Mouse (Mus musculus) intestine, embryonic 16.5 days (tissue): ENCODE measurements around the gene Clec3b. TPM values are rescaled to one million over a fixed set of nuclear protein-coding genes. Genes with fewer than 3 reads are reported as not detected.

Experiments used
- ATAC-seq: fragments of 200-750 bp; cut with Nextera tagmentation; 2 replicates; pipeline ENCODE4 v1.8.0; 2017; ENCODE audit warnings: moderate TSS enrichment, moderate library complexity
- H3K27ac ChIP-seq: fragments of 300-500 bp; sonication (generic); 2 replicates; pipeline ENCODE4 v1.5.1; 2014; ENCODE audit warnings: mild to moderate bottlenecking, low read length
- H3K27me3 ChIP-seq: fragments of 300-500 bp; sonication (generic); replicated peaks from 2 replicates; pipeline ENCODE4 v1.6.1; 2014; ENCODE audit warnings: low read length, control low read depth, mixed read lengths; ENCODE audit not compliant: control insufficient read depth, insufficient read depth
- H3K36me3 ChIP-seq: fragments of 300-500 bp; sonication (generic); 2 replicates; pipeline ENCODE4 v1.6.1; 2014; ENCODE audit warnings: low read length, control low read depth; ENCODE audit not compliant: control insufficient read depth, insufficient read depth
- H3K4me1 ChIP-seq: fragments of 300-500 bp; sonication (generic); 2 replicates; pipeline ENCODE4 v1.6.1; 2014; ENCODE audit warnings: low read length, control low read depth, mixed read lengths; ENCODE audit not compliant: control insufficient read depth, insufficient read depth
- H3K4me2 ChIP-seq: fragments of 300-500 bp; sonication (generic); 2 replicates; pipeline ENCODE4 v1.6.1; 2014; ENCODE audit warnings: low read depth, low read length, control low read depth
- H3K4me3 ChIP-seq: fragments of 300-500 bp; sonication (generic); 2 replicates; pipeline ENCODE4 v1.5.1; 2014; ENCODE audit warnings: mild to moderate bottlenecking, low read length
- H3K9ac ChIP-seq: fragments of 300-500 bp; sonication (generic); 2 replicates; pipeline ENCODE4 v1.6.1; 2014; ENCODE audit warnings: low read depth, low read length
- H3K9me3 ChIP-seq: fragments of 300-500 bp; sonication (generic); 2 replicates; pipeline ENCODE4 v1.6.1; 2016; ENCODE audit warnings: low read length, control low read depth; ENCODE audit not compliant: control insufficient read depth
- WGBS: fragments of 180-500 bp; shearing (Covaris S2); extraction: QIAGEN DNeasy Blood & Tissue Kit; methylation state at CpG from one replicate; pipeline ENCODE4 v1.1.7; 2014; 5-methylcytosine and 5-hydroxymethylcytosine counted together
- polyA plus RNA-seq: library from polyadenylated mRNA; unstranded; fragments of >200 nt; fragmentation: Nextera tagmentation; extraction: Ambion mirVana; gene quantifications from 2 replicates; pipeline ENCODE4 v1.2.1, GENCODE M21; 2015

Gene Clec3b
- polyA plus RNA-seq, 1 experiment from 2014 or later = 0.27 TPM

GRCm38 (mm10) chr9:123123017-123123416 lies 27.7 kb upstream of the Clec3b start:
- no peaks in the 10 kb centered on the region for H3K27me3 ChIP-seq
- H3K4me1 ChIP-seq = 0 out of 2 replicates have a peak, but pooled peaks cover 6% of the 10 kb centered on the region
- no peak overlapping the region for H3K4me3 ChIP-seq
- no peak overlapping the region for H3K27ac ChIP-seq
- H3K9ac ChIP-seq = no peak overlapping the region
- no peaks in the 10 kb centered on the region for H3K9me3 ChIP-seq
- WGBS = 93% methylated on average over 3 of the region's 3 CpGs
- H3K4me2 ChIP-seq = no peak overlapping the region
- ATAC-seq = no peak
- peaks cover 19% of the 10 kb centered on the region for H3K36me3 ChIP-seq

- no peak overlapping the region for H3K4me2 ChIP-seq
- H3K9ac ChIP-seq = no peak overlapping the region; the same call in 1 of the 2 replicates
- no peaks in the 10 kb centered on the region for H3K27me3 ChIP-seq
- peak; percentile 67 for ATAC-seq
- peaks cover 18% of the 10 kb centered on the region for H3K36me3 ChIP-seq
- no peak overlapping the region for H3K4me3 ChIP-seq
- no peaks in the 10 kb centered on the region for H3K9me3 ChIP-seq
- 0 out of 2 replicates have a peak, but pooled peaks cover 6% of the 10 kb centered on the region for H3K4me1 ChIP-seq
- 89% methylated on average over 6 of the region's 6 CpGs for WGBS
- H3K27ac ChIP-seq = no peak overlapping the region
Observed at GRCm38 (mm10) chr9:123123571-123124412, 27.0 kb upstream of the Clec3b start.

- ATAC-seq = peak; percentile 72
- 78% methylated on average over 2 of the region's 2 CpGs for WGBS
- H3K27ac ChIP-seq = no peak overlapping the region
- H3K9me3 ChIP-seq = no peaks in the 10 kb centered on the region
- H3K4me1 ChIP-seq = 0 out of 2 replicates have a peak, but pooled peaks cover 6% of the 10 kb centered on the region
- no peak overlapping the region for H3K9ac ChIP-seq
- H3K36me3 ChIP-seq = peaks cover 13% of the 10 kb centered on the region
- H3K27me3 ChIP-seq = no peaks in the 10 kb centered on the region
- H3K4me3 ChIP-seq = no peak overlapping the region
- no peak overlapping the region for H3K4me2 ChIP-seq
Observed at GRCm38 (mm10) chr9:123124413-123124981, 26.2 kb upstream of the Clec3b start.

- Histone ChIP-seq H3K9ac (no peak overlapping the region), H3K27me3 (no peaks in the 10 kb centered on the region), H3K27ac (no peak overlapping the region), H3K4me3 (no peak overlapping the region), H3K4me2 (no peak overlapping the region), H3K4me1 (0 out of 2 replicates have a peak, but pooled peaks cover 6% of the 10 kb centered on the region), H3K36me3 (peaks cover 14% of the 10 kb centered on the region; the same call in 1 of the 2 replicates), H3K9me3 (no peaks in the 10 kb centered on the region)
- ATAC-seq = no peak
- WGBS = 97% methylated on average over 6 of the region's 6 CpGs
Observed at GRCm38 (mm10) chr9:123127663-123128062, 23.1 kb upstream of the Clec3b start.

- ATAC-seq = no peak
- Histone ChIP-seq H3K4me3 (no peak overlapping the region), H3K4me1 (no peaks in the 10 kb centered on the region), H3K9me3 (no peaks in the 10 kb centered on the region), H3K9ac (no peak overlapping the region), H3K27ac (no peak overlapping the region), H3K4me2 (no peak overlapping the region), H3K27me3 (no peaks in the 10 kb centered on the region), H3K36me3 (peaks cover 30% of the 10 kb centered on the region; the same call in 1 of the 2 replicates)
- WGBS = 93% methylated on average over 3 of the region's 3 CpGs
Observed at GRCm38 (mm10) chr9:123132994-123133393, 17.8 kb upstream of the Clec3b start.

- peaks cover 5% of the 10 kb centered on the region; the same call in 1 of the 2 replicates for H3K4me1 ChIP-seq
- no peaks in the 10 kb centered on the region for H3K27me3 ChIP-seq
- H3K4me2 ChIP-seq = no peak overlapping the region
- peaks cover 19% of the 10 kb centered on the region for H3K36me3 ChIP-seq
- no peak overlapping the region for H3K4me3 ChIP-seq
- no peaks in the 10 kb centered on the region for H3K9me3 ChIP-seq
- 81% methylated on average over 7 of the region's 7 CpGs for WGBS
- H3K9ac ChIP-seq = no peak overlapping the region
- no peak overlapping the region for H3K27ac ChIP-seq
- no peak for ATAC-seq
Observed at GRCm38 (mm10) chr9:123136953-123137682, 13.6 kb upstream of the Clec3b start.

GRCm38 (mm10) chr9:123138891-123139474 lies 11.8 kb upstream of the Clec3b start:
- ATAC-seq = peak; percentile 87
- Histone ChIP-seq H3K9me3 (peaks cover 1% of the 10 kb centered on the region; the same call in 1 of the 2 replicates), H3K9ac (no peak overlapping the region), H3K27me3 (no peaks in the 10 kb centered on the region), H3K4me1 (peaks cover 5% of the 10 kb centered on the region; the same call in 1 of the 2 replicates), H3K4me2 (no peak overlapping the region), H3K4me3 (no peak overlapping the region), H3K36me3 (peaks cover 11% of the 10 kb centered on the region), H3K27ac (peak overlapping the region; percentile 50)
- WGBS = 52% methylated on average over 5 of the region's 5 CpGs

- Histone ChIP-seq H3K9ac (no peak overlapping the region), H3K9me3 (peaks cover 6% of the 10 kb centered on the region; the same call in 1 of the 2 replicates), H3K4me1 (peaks cover 5% of the 10 kb centered on the region; the same call in 1 of the 2 replicates), H3K27me3 (no peaks in the 10 kb centered on the region), H3K27ac (peak overlapping the region; percentile 50), H3K4me2 (no peak overlapping the region), H3K36me3 (peaks cover 13% of the 10 kb centered on the region), H3K4me3 (no peak overlapping the region)
- no peak for ATAC-seq
- WGBS = 83% methylated on average over 4 of the region's 4 CpGs
Observed at GRCm38 (mm10) chr9:123139887-123140614, 10.7 kb upstream of the Clec3b start.
